Mouse (Mus musculus): ENCODE data around the gene Ctnnd2.

GRCm38 (mm10) chr15:30945863-30946262, 773.5 kb downstream of the Ctnnd2 start:
- TF ChIP-seq CTCF (IDR thresholded peaks at IDR 0.05; ENCODE audit: low read depth): no peak
- no peak for TF ChIP-seq EP300 (IDR thresholded peaks at IDR 0.05; ENCODE audit: low read depth)

All from heart, postnatal 0 days (tissue).